Mouse (Mus musculus): ENCODE measurements around the gene Naa80.

DNA sequence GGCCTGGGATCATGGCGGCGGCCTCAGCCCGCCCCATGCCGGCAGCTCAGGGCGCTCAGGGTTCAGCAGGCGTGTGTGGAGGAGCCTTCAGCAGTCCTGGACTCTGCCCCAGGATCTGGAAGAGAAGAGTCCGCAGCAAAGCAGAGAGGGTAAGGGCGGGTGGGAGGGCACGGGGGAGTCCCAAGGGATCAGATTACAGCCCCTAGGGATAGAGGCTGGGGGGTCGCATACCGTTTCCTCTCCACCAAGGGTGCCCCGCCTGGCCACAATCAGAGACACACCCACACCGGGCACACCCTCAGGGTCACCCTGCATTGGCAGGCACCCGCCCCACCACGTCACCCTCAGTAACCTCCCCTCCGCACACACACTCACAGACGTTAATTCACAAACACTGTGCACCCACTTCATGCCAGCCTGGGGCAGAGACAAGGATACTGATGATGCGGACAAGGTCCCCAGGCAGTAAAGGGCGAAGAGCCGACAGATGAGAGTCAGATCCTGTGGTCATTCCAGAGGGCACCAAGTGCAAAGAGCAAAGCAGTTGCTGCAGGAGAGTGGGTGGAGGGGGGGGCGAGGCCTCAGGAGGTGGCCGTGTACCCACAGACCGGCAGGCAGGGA lies 26.5 kb downstream of the Naa80 start:
- TF ChIP-seq CTCF (IDR thresholded peaks at IDR 0.05; ENCODE audit: low read depth) (no peak), EP300 (IDR thresholded peaks at IDR 0.05; ENCODE audit: low read depth) (no peak)

Measured in heart, postnatal 0 days (tissue).